Mouse (Mus musculus): ENCODE measurements around the gene Cpa5. TPM values are rescaled to one million over a fixed set of nuclear protein-coding genes. Genes with fewer than 3 reads are reported as not detected.
A peak's percentile ranks its signal among the peaks of the same experiment; 100 is the strongest.

The Cpa5 gene
- polyA plus RNA-seq (2012; fragmentation: generic; extraction: Trizol), result not detected

GRCm38 (mm10) chr6:30610710-30611109 lies at the start of gene Cpa5:
TSS of gene Cpa5 (plus strand) at chr6:30611010.
- Histone ChIP-seq H3K79me2 (ENCODE audit: control insufficient read depth, insufficient read depth) (no peaks in the 10 kb centered on the region), H3K36me3 (ENCODE audit: control insufficient read depth, insufficient read depth) (no peaks in the 10 kb centered on the region), H3K27me3 (ENCODE audit: control insufficient read depth, insufficient read depth, insufficient read length) (no peaks in the 10 kb centered on the region), H3ac (ENCODE audit: control insufficient read depth, insufficient read length) (no peak within 1 kb of the TSS), H3K4me2 (ENCODE audit: low read depth) (no peak within 1 kb of the TSS), H3K4me3 (no peak within 1 kb of the TSS)
- TF ChIP-seq TCF3 (IDR thresholded peaks at IDR 0.05; ENCODE audit: insufficient read length, low read depth), result no peak

- no peak overlapping the region for H3ac ChIP-seq (ENCODE audit: control insufficient read depth, insufficient read length)
- H3K36me3 ChIP-seq (ENCODE audit: control insufficient read depth, insufficient read depth), result no peaks in the 10 kb centered on the region
- no peaks in the 10 kb centered on the region for H3K79me2 ChIP-seq (ENCODE audit: control insufficient read depth, insufficient read depth)
- peak overlapping the region; percentile 12 for H3K4me2 ChIP-seq (ENCODE audit: low read depth)
- TF ChIP-seq REST (IDR thresholded peaks at IDR 0.05; ENCODE audit: insufficient read depth, insufficient read length) (no peak), TCF12 (IDR thresholded peaks at IDR 0.05; ENCODE audit: insufficient read depth, poor library complexity, severe bottlenecking) (peak; percentile 54), POLR2A (IDR thresholded peaks at IDR 0.05; ENCODE audit: insufficient read length, low read depth) (no peak), USF1 (IDR thresholded peaks at IDR 0.05; ENCODE audit: low read depth) (peak; percentile 28), POLR2AphosphoS2 (IDR thresholded peaks at IDR 0.05; ENCODE audit: insufficient read length, low read depth) (no peak), TCF3 (IDR thresholded peaks at IDR 0.05; ENCODE audit: insufficient read length, low read depth) (peak; percentile 74), E2F4 (IDR thresholded peaks at IDR 0.05; ENCODE audit: insufficient read depth) (no peak), CEBPB (IDR thresholded peaks at IDR 0.05; ENCODE audit: insufficient read depth, poor library complexity, severe bottlenecking) (no peak), MYOD1 (IDR thresholded peaks at IDR 0.05; ENCODE audit: control insufficient read depth in 1 of 3, insufficient read length in 2 of 3, low read depth in 2 of 3) (peak in 2 of 3 experiments; percentile 90 to 93), SRF (IDR thresholded peaks at IDR 0.05; ENCODE audit: control insufficient read depth, insufficient read length, low read depth) (no peak), MAX (IDR thresholded peaks at IDR 0.05; ENCODE audit: low read depth) (no peak), MYOG (IDR thresholded peaks at IDR 0.05; ENCODE audit: control insufficient read depth in 1 of 3, insufficient read depth in 1 of 3, insufficient read length in 2 of 3, low read depth in 2 of 3) (peak; percentile 66 to 99 (median 92))
- no peak overlapping the region for H3K4me3 ChIP-seq
- H3K27me3 ChIP-seq (ENCODE audit: control insufficient read depth, insufficient read depth, insufficient read length), result no peaks in the 10 kb centered on the region
Observed at GRCm38 (mm10) chr6:30562132-30562531, 48.7 kb upstream of the Cpa5 start.

- Histone ChIP-seq H3K27me3 (ENCODE audit: control insufficient read depth, insufficient read depth, insufficient read length) (no peaks in the 10 kb centered on the region), H3K4me3 (no peak overlapping the region), H3K4me2 (ENCODE audit: low read depth) (no peak overlapping the region), H3ac (ENCODE audit: control insufficient read depth, insufficient read length) (no peak overlapping the region), H3K36me3 (ENCODE audit: control insufficient read depth, insufficient read depth) (no peaks in the 10 kb centered on the region), H3K79me2 (ENCODE audit: control insufficient read depth, insufficient read depth) (no peaks in the 10 kb centered on the region)
- TF ChIP-seq REST (IDR thresholded peaks at IDR 0.05; ENCODE audit: insufficient read depth, insufficient read length) (no peak), POLR2A (IDR thresholded peaks at IDR 0.05; ENCODE audit: insufficient read length, low read depth) (no peak)
Observed at GRCm38 (mm10) chr6:30563575-30563974, 47.2 kb upstream of the Cpa5 start.

- no peak overlapping the region for H3K4me3 ChIP-seq
- H3K27me3 ChIP-seq (ENCODE audit: control insufficient read depth, insufficient read depth, insufficient read length), result no peaks in the 10 kb centered on the region
- no peak overlapping the region for H3K4me2 ChIP-seq (ENCODE audit: low read depth)
- H3K36me3 ChIP-seq (ENCODE audit: control insufficient read depth, insufficient read depth), result no peaks in the 10 kb centered on the region
- H3ac ChIP-seq (ENCODE audit: control insufficient read depth, insufficient read length), result no peak overlapping the region
- no peaks in the 10 kb centered on the region for H3K79me2 ChIP-seq (ENCODE audit: control insufficient read depth, insufficient read depth)
- TF ChIP-seq POLR2AphosphoS2 (IDR thresholded peaks at IDR 0.05; ENCODE audit: insufficient read length, low read depth) (no peak), USF1 (IDR thresholded peaks at IDR 0.05; ENCODE audit: low read depth) (no peak), CEBPB (IDR thresholded peaks at IDR 0.05; ENCODE audit: insufficient read depth, poor library complexity, severe bottlenecking) (no peak), MAX (IDR thresholded peaks at IDR 0.05; ENCODE audit: low read depth) (no peak), POLR2A (IDR thresholded peaks at IDR 0.05; ENCODE audit: insufficient read length, low read depth) (no peak), TCF12 (IDR thresholded peaks at IDR 0.05; ENCODE audit: insufficient read depth, poor library complexity, severe bottlenecking) (no peak), REST (IDR thresholded peaks at IDR 0.05; ENCODE audit: insufficient read depth, insufficient read length) (no peak), SRF (IDR thresholded peaks at IDR 0.05; ENCODE audit: control insufficient read depth, insufficient read length, low read depth) (no peak), E2F4 (IDR thresholded peaks at IDR 0.05; ENCODE audit: insufficient read depth) (no peak), TCF3 (IDR thresholded peaks at IDR 0.05; ENCODE audit: insufficient read length, low read depth) (no peak), MYOG (IDR thresholded peaks at IDR 0.05; ENCODE audit: control insufficient read depth in 1 of 3, insufficient read depth in 1 of 3, insufficient read length in 2 of 3, low read depth in 2 of 3) (no peak), MYOD1 (IDR thresholded peaks at IDR 0.05; ENCODE audit: control insufficient read depth in 1 of 3, insufficient read length in 2 of 3, low read depth in 2 of 3) (no peak)
Observed at GRCm38 (mm10) chr6:30564051-30564450, 46.8 kb upstream of the Cpa5 start.

GRCm38 (mm10) chr6:30568069-30568468 lies 42.7 kb upstream of the Cpa5 start, which contains the start of gene Cpa4:
TSS of gene Cpa4 (plus strand) at chr6:30568369.
- no peaks in the 10 kb centered on the region for H3K36me3 ChIP-seq (ENCODE audit: control insufficient read depth, insufficient read depth)
- H3K27me3 ChIP-seq (ENCODE audit: control insufficient read depth, insufficient read depth, insufficient read length), result no peaks in the 10 kb centered on the region
- H3K79me2 ChIP-seq (ENCODE audit: control insufficient read depth, insufficient read depth), result no peaks in the 10 kb centered on the region
- no peak within 1 kb of the TSS for H3ac ChIP-seq (ENCODE audit: control insufficient read depth, insufficient read length)
- no peak for TF ChIP-seq CEBPB (IDR thresholded peaks at IDR 0.05; ENCODE audit: insufficient read depth, poor library complexity, severe bottlenecking)
- no peak for TF ChIP-seq USF1 (IDR thresholded peaks at IDR 0.05; ENCODE audit: low read depth)
- TF ChIP-seq MYOG (IDR thresholded peaks at IDR 0.05; ENCODE audit: control insufficient read depth in 1 of 3, insufficient read depth in 1 of 3, insufficient read length in 2 of 3, low read depth in 2 of 3), result no peak
- TF ChIP-seq TCF3 (IDR thresholded peaks at IDR 0.05; ENCODE audit: insufficient read length, low read depth), result no peak
- TF ChIP-seq POLR2AphosphoS2 (IDR thresholded peaks at IDR 0.05; ENCODE audit: insufficient read length, low read depth), result no peak
- TF ChIP-seq SRF (IDR thresholded peaks at IDR 0.05; ENCODE audit: control insufficient read depth, insufficient read length, low read depth), result no peak
- TF ChIP-seq MYOD1 (IDR thresholded peaks at IDR 0.05; ENCODE audit: control insufficient read depth in 1 of 3, insufficient read length in 2 of 3, low read depth in 2 of 3), result no peak
- no peak within 1 kb of the TSS for H3K4me2 ChIP-seq (ENCODE audit: low read depth)
- no peak within 1 kb of the TSS for H3K4me3 ChIP-seq
